ENCODE assay signal across 40 mouse cellular contexts in the genomic region with DNA sequence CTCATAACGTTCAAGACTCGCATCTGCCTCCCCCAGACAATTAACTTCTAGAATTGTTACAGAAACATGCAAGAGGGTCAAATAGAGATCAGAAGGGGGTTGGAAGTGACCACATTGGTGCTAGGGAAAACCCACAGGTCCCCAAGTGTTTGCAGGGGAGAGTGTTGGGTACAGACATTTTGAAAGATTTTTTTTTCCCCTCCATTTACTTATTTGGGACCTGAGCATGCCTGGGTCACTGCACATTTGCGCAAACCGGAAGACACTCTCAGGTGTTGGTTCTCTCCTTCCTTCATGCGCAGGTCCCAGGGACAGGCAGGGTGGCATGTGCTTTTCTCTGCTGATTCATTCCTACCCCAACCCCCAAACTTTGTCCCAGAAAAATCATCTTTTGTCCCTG. TPM values are rescaled to one million over a fixed set of nuclear protein-coding genes. Genes with fewer than 3 reads are reported as not detected.
"Had no signal": no experiment of that assay in that cellular context is flagged by ENCODE, and none has a peak within 500 bp of the region (broad histone marks: within the 10 kb centered on the region; RNA-seq: fewer than 3 reads in every experiment).

No protein-coding gene starts in this region.

- H3K4me3 ChIP-seq: limb, embryonic 10.5 days; limb, embryonic 12.5 days; limb, embryonic 13.5 days; limb, embryonic 15.5 days; liver, embryonic 12.5 days; liver, embryonic 13.5 days; liver, embryonic 15.5 days; lung, embryonic 15.5 days; midbrain, embryonic 10.5 days; midbrain, embryonic 12.5 days; midbrain, embryonic 13.5 days; midbrain, embryonic 15.5 days; myocyte; neural tube, embryonic 12.5 days had no signal

- H3K27me3 ChIP-seq: limb, embryonic 13.5 days; limb, embryonic 15.5 days; liver, embryonic 12.5 days; liver, embryonic 13.5 days; liver, embryonic 15.5 days; lung, embryonic 15.5 days; megakaryocyte, embryonic 14.5 days; midbrain, embryonic 12.5 days; midbrain, embryonic 13.5 days; midbrain, embryonic 15.5 days; neural tube, embryonic 12.5 days had no signal

- H3K4me2 ChIP-seq: limb, embryonic 12.5 days; limb, embryonic 13.5 days; limb, embryonic 15.5 days; liver, embryonic 11.5 days; liver, embryonic 12.5 days; liver, embryonic 13.5 days; liver, embryonic 15.5 days; lung, embryonic 14.5 days; lung, embryonic 15.5 days; midbrain, embryonic 11.5 days; midbrain, embryonic 12.5 days; midbrain, embryonic 13.5 days; midbrain, embryonic 15.5 days; neural tube, embryonic 12.5 days had no signal

- DNase-seq: left cerebral cortex, postnatal 4 days; liver; liver, embryonic 13.5 days; liver, postnatal 0 days; lung, adult 18-20 months; lung, adult 2 months; lung, embryonic 14.5 days; lung, postnatal 10 days; lung, postnatal 14 days; lung, postnatal 36 days; lung, postnatal 4 days; midbrain, embryonic 14.5 days had no signal

- H3K27ac ChIP-seq: limb, embryonic 10.5 days; limb, embryonic 12.5 days; limb, embryonic 13.5 days; limb, embryonic 15.5 days; liver, embryonic 12.5 days; liver, embryonic 13.5 days; liver, embryonic 14.5 days; liver, embryonic 15.5 days; lung, embryonic 15.5 days; macrophage; midbrain, embryonic 10.5 days; midbrain, embryonic 12.5 days; midbrain, embryonic 13.5 days; midbrain, embryonic 15.5 days; neural tube, embryonic 12.5 days had no signal

- H3K4me1 ChIP-seq: midbrain, embryonic 15.5 days had no signal

- H3K9me3 ChIP-seq: limb, embryonic 10.5 days; limb, embryonic 12.5 days; limb, embryonic 13.5 days; limb, embryonic 15.5 days; liver, embryonic 12.5 days; liver, embryonic 13.5 days; liver, embryonic 15.5 days; lung, embryonic 15.5 days; megakaryocyte, embryonic 14.5 days; midbrain, embryonic 10.5 days; midbrain, embryonic 12.5 days; midbrain, embryonic 13.5 days; midbrain, embryonic 15.5 days; neural tube, embryonic 12.5 days had no signal

- H3K36me3 ChIP-seq: limb, embryonic 10.5 days; limb, embryonic 12.5 days; limb, embryonic 13.5 days; limb, embryonic 15.5 days; liver, embryonic 12.5 days; liver, embryonic 13.5 days; liver, embryonic 15.5 days; lung, embryonic 15.5 days; midbrain, embryonic 10.5 days; midbrain, embryonic 12.5 days; midbrain, embryonic 13.5 days; midbrain, embryonic 15.5 days; neural tube, embryonic 12.5 days had no signal

- H3K9ac ChIP-seq: limb, embryonic 12.5 days; limb, embryonic 13.5 days; limb, embryonic 15.5 days; liver, embryonic 12.5 days; liver, embryonic 13.5 days; liver, embryonic 14.5 days; liver, embryonic 15.5 days; liver, postnatal 0 days; lung, embryonic 14.5 days; lung, embryonic 15.5 days; midbrain, embryonic 12.5 days; midbrain, embryonic 13.5 days; midbrain, embryonic 15.5 days; neural tube, embryonic 12.5 days had no signal

RNA-seq across cellular contexts. Expression of gene Cass4, which starts 23.3 kb away (rescaled TPM):
- total RNA-seq: liver, adult 2 months; megakaryocyte-erythroid progenitor cell, adult 5-6 weeks had no signal
- polyA plus RNA-seq: liver, adult 2 months had no signal

RNA-seq across cellular contexts. Expression of gene Gcnt7, which starts 41.5 kb away (rescaled TPM):
- total RNA-seq: left cerebral cortex, postnatal 10 days; left cerebral cortex, postnatal 14 days; left cerebral cortex, postnatal 25 days; left cerebral cortex, postnatal 36 days; left cerebral cortex, postnatal 4 days; liver, adult 2 months; megakaryocyte progenitor cell, adult 5-6 weeks; megakaryocyte, adult 5-6 weeks; megakaryocyte-erythroid progenitor cell, adult 5-6 weeks; midbrain, postnatal 0 days; monocyte, adult 5-6 weeks had no signal
- polyA plus RNA-seq: liver, adult 2 months; lung, adult 2 months; macrophage had no signal
